Mouse (Mus musculus) small intestine, adult 2 months (tissue): ENCODE results near the gene Nr2e1. TPM values are rescaled to one million over a fixed set of nuclear protein-coding genes. Genes with fewer than 3 reads are reported as not detected.

Source experiments
- H3K27ac ChIP-seq: fragments of 200-500 bp; 2 replicates; pipeline ENCODE4 v1.5.1; 2012; ENCODE audit warnings: low read depth, low read length, control low read depth, inconsistent platforms; ENCODE audit not compliant: insufficient read depth
- H3K27me3 ChIP-seq: fragments of 200-500 bp; 2 replicates; pipeline ENCODE4 v1.6.1; 2012; ENCODE audit warnings: mild to moderate bottlenecking, moderate library complexity, low read length, inconsistent platforms; ENCODE audit not compliant: control insufficient read depth, insufficient read depth
- H3K36me3 ChIP-seq: fragments of 200-500 bp; 2 replicates; pipeline ENCODE4 v1.6.1; 2012; ENCODE audit warnings: mild to moderate bottlenecking, low read length, control low read depth, inconsistent platforms; ENCODE audit not compliant: control insufficient read depth, insufficient read depth
- H3K4me1 ChIP-seq: fragments of 200-500 bp; 2 replicates; pipeline ENCODE4 v1.6.1; 2012; ENCODE audit warnings: low read length, inconsistent platforms, mixed read lengths; ENCODE audit not compliant: control insufficient read depth, insufficient read depth, insufficient read length
- H3K4me3 ChIP-seq: fragments of 200-500 bp; 2 replicates; pipeline ENCODE4 v1.5.1; 2012; ENCODE audit warnings: low read depth, mild to moderate bottlenecking, control low read depth, inconsistent platforms, low read length, moderate library complexity
- CTCF ChIP-seq: fragments of 200-500 bp; IDR thresholded peaks from 2 replicates; pipeline ENCODE4 v1.5.1; 2012; ENCODE audit warnings: low read depth, mild to moderate bottlenecking, control low read depth, inconsistent platforms, low read length, moderate library complexity, mixed read lengths; ENCODE audit not compliant: insufficient replicate concordance, insufficient read length; ENCODE audit errors: extremely low read depth
- POLR2A ChIP-seq: fragments of 200-500 bp; IDR thresholded peaks from 2 replicates; pipeline ENCODE4 v1.6.1; 2012; ENCODE audit warnings: low read depth, mild to moderate bottlenecking, control low read depth, inconsistent platforms, low read length, moderate library complexity
- WGBS: fragments of 180-500 bp; shearing (Covaris S2); methylation state at CpG from one replicate; pipeline ENCODE4 v1.1.7; 2018; 5-methylcytosine and 5-hydroxymethylcytosine counted together
- polyA plus RNA-seq: library from polyadenylated mRNA; depleted of rRNA; stranded (reverse); fragments of >200 nt; gene quantifications from 2 replicates; pipeline ENCODE4 v1.2.3, GENCODE M21; 2012; rRNA removed

Nr2e1 gene
- not detected in 2 replicates for polyA plus RNA-seq

DNA sequence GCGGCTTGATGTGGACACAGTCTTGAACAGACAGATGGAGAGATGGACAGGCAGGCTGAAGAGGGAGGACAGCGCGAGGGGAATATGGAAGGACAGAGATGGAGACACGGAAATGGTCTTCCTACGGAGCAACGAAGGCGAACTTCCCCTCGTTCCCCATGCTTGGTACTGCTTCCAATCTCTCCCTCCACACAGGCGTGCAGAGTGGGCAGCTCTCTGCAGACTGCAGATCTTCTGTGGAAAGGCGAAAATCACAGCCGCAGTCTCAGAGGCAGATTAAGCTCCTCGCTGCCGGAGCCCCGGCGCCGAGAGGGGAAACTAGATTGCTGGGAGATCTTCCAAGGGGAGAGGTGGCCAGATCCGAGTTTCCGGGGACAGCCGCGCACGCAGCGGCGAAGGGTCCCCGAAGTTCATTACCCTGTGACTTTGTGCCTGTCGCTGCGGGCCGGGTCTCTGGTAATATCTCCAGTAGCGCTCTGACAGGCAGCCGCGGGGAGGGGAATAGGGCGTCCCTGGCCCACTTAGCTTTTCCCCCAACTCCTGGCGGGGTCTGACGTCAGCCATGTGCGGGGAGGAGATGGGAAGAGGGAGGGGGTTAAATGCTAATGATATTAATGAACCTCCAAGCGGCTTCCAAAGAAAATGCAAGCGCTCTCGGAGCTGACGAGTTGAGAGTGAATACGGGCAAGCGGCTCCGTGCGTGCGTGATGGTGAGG is at the start of gene Nr2e1, which contains the start of gene Ostm1:
TSS of gene Nr2e1 (minus strand) at position 476 of the 716 bp plus-strand sequence.
TSS of gene Ostm1 (plus strand) at position 666 of the 716 bp plus-strand sequence.
- Histone ChIP-seq H3K4me1 (peaks cover 7% of the 10 kb centered on the region), H3K36me3 (no peaks in the 10 kb centered on the region), H3K27me3 (peaks cover 89% of the 10 kb centered on the region), H3K27ac (no peak within 1 kb of the TSS), H3K4me3 (no peak within 1 kb of the TSS)
- 2% methylated on average over 43 of the region's 43 CpGs for WGBS
- TF ChIP-seq POLR2A (no peak), CTCF (no peak)

DNA sequence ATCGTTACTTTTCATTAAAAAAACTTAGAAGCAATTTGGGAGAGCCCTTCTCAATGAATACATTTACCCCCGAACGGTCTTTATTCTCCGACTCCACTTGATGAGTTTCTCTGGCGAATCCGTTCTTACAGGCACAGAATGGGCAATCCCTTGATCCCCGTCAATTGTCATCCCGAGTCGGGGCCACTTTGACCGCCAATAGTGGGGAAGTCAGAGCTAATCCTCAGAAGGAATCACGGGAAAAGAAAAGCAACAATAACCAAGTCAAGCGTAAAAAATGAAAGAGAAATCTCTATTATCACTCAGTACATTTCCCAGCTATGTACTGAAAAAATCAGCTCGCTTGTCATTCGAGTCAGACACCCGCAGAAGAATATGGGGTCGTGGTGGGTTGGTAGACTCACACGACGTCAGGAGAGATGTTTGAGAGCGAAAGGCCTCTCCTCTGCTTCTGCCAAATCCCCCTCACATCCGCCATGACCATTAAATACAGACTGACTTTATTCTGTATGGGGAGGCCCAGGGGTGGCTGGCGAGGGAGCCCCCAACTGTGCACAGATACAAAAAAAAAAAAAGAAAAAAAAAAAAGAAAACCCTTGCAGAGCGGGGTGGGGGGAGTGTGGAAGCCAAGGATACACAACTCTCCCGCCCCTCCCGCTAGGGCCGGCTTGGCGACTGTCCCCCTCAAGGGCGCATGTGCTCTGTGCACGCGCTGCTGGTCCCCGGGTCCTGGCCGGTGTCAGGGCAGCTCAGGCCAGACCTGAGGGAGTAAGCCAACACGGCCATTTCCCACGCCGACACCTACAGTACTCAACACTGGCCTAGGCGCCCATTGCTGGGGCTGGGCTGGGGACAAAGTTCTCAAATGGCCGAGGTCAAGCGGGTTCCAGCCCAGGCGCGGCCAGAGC is 49.3 kb upstream of the Nr2e1 start:
- H3K27me3 ChIP-seq = peaks cover 83% of the 10 kb centered on the region
- peak overlapping the region; percentile 60 for H3K4me3 ChIP-seq
- H3K36me3 ChIP-seq = no peaks in the 10 kb centered on the region
- peaks cover 19% of the 10 kb centered on the region for H3K4me1 ChIP-seq
- no peak overlapping the region for H3K27ac ChIP-seq
- TF ChIP-seq POLR2A (no peak), CTCF (no peak)
- 2% methylated on average over 39 of the region's 39 CpGs for WGBS

DNA sequence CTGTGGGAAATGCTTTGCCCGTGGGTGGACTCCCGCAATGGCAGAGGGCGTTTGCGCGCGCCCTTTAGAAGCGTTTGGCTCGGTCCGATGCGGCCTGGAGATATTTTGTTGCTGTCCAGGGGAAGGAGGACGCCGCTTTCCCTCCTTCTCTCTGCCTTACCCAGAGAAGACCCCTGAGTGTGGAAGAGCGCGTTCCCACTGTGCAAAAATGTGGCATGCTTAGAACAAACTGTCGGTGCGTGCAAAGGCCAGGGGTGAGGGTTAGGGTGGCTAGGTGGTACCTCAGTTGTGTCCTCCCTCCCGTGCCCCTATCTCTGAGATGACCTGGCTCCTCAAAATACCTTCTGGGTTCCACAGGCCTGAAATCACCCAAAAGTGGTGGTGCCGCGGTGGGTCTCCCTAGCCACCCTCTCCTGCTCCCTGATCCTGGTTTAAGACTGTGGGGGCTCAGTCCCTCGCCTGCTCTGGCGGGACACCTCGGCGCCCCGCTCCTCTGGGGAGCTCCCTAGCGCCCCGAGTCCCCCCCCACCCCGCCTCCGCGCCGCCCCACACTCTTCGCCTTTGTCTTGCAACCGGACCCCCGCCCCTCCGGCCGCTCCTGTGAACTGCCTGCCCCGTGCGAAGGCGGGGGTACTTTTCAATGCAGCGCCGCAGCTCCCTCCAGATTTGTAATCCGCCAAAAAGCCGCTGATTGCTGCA is 48.5 kb upstream of the Nr2e1 start:
- Histone ChIP-seq H3K27me3 (peaks cover 75% of the 10 kb centered on the region), H3K4me1 (peaks cover 15% of the 10 kb centered on the region), H3K27ac (no peak overlapping the region), H3K4me3 (0 out of 2 replicates have a peak overlapping the region, but pooled peaks have one; percentile 32), H3K36me3 (no peaks in the 10 kb centered on the region)
- no peak for TF ChIP-seq POLR2A
- TF ChIP-seq CTCF = no peak
- 4% methylated on average over 42 of the region's 42 CpGs for WGBS

DNA sequence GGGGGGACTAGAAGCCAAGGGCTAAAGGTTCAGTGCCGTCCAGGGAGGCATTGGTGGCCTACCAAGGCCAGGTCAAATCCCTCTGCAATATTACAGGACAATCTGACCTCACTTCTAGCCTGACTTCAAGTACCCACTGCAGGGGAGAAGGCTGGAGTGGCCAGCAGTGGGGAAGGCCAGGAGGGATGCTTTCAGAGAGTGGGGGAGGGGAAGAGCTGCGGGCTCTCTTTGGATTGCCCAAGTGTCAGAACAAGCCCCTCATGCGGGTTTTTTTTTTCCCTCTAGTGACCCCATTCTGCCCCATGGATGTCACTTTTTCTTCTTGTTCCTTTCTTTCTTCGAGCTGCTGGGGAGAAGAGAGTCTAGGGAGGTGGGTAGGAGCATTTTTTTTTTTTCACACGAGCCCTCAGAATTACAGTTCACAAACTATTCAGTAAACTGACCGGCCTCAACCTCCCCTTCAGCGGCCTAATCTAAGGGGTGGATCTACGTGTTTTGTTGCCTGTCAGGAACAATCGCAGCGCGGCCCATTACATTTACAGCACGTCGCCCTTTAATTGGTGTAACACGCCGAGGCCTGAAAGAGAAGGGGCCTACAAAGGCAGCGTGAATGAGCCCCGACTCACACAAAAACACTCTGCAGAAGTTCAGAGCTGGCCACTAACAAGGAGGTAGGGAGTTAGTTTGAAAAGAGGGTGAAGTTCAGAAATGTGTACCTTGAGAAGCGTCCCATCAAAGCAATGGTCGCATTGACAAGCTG is 47.3 kb upstream of the Nr2e1 start:
- no peak for TF ChIP-seq CTCF
- TF ChIP-seq POLR2A = no peak
- 12% methylated on average over 19 of the region's 19 CpGs for WGBS
- no peak overlapping the region for H3K4me3 ChIP-seq
- peaks cover 13% of the 10 kb centered on the region for H3K4me1 ChIP-seq
- no peaks in the 10 kb centered on the region for H3K36me3 ChIP-seq
- H3K27me3 ChIP-seq = peaks cover 64% of the 10 kb centered on the region
- H3K27ac ChIP-seq = no peak overlapping the region

DNA sequence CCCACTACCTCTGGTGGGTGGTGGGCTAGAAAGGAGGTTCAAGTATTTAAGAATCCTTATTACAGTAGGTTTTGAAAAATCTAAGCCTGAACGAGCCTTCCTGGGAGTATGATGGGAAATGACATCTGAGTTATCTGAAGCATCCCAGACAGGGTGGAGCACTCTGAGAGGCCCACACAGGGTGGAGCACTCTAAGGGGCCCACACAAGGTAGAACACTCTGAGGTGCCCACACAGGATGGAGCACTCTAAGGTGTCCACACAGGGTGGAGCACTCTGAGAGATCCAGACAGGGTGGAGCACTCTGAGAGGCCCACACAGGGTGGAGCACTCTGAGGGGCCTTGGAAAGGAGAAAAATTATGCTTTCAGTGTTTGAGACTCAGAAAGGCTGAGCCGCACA is 42.5 kb upstream of the Nr2e1 start:
- H3K4me3 ChIP-seq = no peak overlapping the region
- H3K36me3 ChIP-seq = no peaks in the 10 kb centered on the region
- TF ChIP-seq POLR2A (no peak), CTCF (no peak)
- no peaks in the 10 kb centered on the region for H3K4me1 ChIP-seq
- 61% methylated on average over 2 of the region's 2 CpGs for WGBS
- peaks cover 20% of the 10 kb centered on the region for H3K27me3 ChIP-seq
- no peak overlapping the region for H3K27ac ChIP-seq

DNA sequence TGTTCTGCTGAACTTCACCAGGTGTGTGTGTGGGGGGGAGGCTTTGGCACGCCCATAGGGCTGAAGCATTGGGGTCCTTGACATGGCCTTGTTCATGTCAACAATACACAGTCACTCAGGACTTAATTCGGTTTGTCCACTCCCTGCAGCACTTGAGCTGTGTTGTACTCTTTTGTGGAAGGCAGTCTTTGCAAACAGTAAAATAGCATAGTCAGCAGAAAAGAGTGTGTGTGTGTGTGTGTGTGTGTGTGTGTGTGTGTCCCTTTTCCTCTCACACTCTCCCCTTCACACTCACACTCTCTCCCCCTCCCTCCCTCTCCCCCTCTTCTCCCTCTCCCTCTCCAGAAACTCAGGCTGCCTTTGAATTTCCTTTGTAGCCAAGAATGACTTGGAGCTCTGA is 34.9 kb upstream of the Nr2e1 start:
- Histone ChIP-seq H3K36me3 (no peaks in the 10 kb centered on the region), H3K27me3 (peaks cover 29% of the 10 kb centered on the region), H3K27ac (no peak overlapping the region), H3K4me3 (no peak overlapping the region), H3K4me1 (no peaks in the 10 kb centered on the region)
- TF ChIP-seq CTCF = no peak
- no peak for TF ChIP-seq POLR2A
- WGBS = 37% methylated on average over 2 of the region's 2 CpGs
